Mouse (Mus musculus): ENCODE data around the gene Dpm1.

- no peak for TF ChIP-seq GATA1 (IDR thresholded peaks at IDR 0.05; ENCODE audit: borderline replicate concordance, low read length)
- no peak for TF ChIP-seq FLI1 (IDR thresholded peaks at IDR 0.05; ENCODE audit: low read length)
Measured at GRCm38 (mm10) chr2:168233286-168233685, 2.9 kb upstream of the Dpm1 start.

Data from megakaryocyte, embryonic 14.5 days (primary cell).